Mouse (Mus musculus) activated CD4-positive, CD25-positive, alpha-beta regulatory T cell, adult 4 months (primary cell): ENCODE measurements around the gene Gm13275. TPM values are rescaled to one million over a fixed set of nuclear protein-coding genes. Genes with fewer than 3 reads are reported as not detected.
"Not testable (repeated sequence)": the region's sequence is repeated elsewhere in the genome, so short reads cannot be mapped to it uniquely, and the experiment has no call there.

Experiments used
- ATAC-seq: one replicate; pipeline ENCODE4 v1.8.0; 2017
- polyA plus RNA-seq, 2 experiments: library from polyadenylated mRNA; unstranded; fragments of 100-300 nt; shearing (Covaris generic); gene quantifications; one replicate each; pipeline ENCODE4 v1.2.1; 2017

Gene Gm13275
- polyA plus RNA-seq, 2 experiments from 2014 or later = not detected

DNA sequence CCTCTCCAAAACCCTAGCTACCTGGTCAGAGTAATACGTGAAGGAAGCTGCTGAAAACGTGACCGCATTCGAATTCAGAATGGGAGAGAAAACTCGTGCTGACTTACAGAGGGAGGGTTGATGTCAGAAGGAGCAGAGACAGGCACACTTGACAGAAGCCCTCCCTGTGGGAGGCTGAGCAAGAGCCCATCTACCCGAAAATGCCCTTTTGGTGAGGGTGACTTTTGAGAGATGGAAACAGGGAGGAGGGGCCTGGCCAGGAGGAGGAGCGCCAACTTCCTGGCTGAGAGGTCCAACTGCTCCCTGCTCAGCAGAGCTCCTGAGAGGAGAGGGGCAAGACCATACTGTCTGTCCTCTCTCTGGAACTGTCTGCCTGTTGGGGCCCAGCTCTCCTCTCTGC, 5.1 kb downstream of the Gm13275 start, which contains the start of gene Gm13285:
Gene Gm13285, plus strand, starts transcription at position 301 of the 400 bp plus-strand sequence.
- ATAC-seq = not testable (repeated sequence)

DNA sequence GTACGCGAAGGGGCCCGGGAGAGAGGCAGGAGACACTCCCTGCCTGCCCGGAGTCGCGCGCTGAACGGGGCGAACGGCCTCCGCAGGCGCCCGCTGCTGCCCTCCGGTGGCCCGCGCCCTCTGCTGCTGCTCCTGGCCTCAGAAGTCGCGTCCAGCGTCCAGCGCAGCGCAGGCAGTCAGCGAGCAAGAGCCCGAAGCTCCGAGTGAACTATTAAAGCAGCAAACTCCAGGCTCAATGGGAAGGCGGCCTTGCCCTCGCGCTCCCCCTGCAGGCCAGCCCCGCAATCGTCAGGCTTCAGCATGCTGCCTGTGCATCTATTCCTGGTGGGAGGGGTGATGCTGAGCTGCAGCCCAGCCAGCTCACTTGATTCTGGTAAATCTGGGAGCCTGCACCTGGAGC, 8.7 kb downstream of the Gm13275 start, which contains the start of gene Gm13287:
Gene Gm13287, plus strand, starts transcription at position 301 of the 400 bp plus-strand sequence.
- not testable (repeated sequence) for ATAC-seq

- not testable (repeated sequence) for ATAC-seq
These were observed 10.9 kb downstream of the Gm13275 start, which contains the start of gene Gm13288 for GRCm38 (mm10) chr4:88805231-88805630. Gm13288 (plus strand) TSS chr4:88805531.

DNA sequence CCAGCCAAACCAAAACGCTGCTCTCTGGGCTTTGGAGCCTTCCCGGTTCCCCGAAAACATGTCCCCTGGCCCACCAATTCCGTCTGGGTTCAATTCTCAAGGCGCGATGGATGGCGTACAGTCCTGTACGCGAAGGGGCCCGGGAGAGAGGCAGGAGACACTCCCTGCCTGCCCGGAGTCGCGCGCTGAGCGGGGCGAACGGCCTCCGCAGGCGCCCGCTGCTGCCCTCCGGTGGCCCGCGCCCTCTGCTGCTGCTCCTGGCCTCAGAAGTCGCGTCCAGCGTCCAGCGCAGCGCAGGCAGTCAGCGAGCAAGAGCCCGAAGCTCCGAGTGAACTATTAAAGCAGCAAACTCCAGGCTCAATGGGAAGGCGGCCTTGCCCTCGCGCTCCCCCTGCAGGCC, 11.5 kb downstream of the Gm13275 start:
- ATAC-seq = not testable (repeated sequence)

DNA sequence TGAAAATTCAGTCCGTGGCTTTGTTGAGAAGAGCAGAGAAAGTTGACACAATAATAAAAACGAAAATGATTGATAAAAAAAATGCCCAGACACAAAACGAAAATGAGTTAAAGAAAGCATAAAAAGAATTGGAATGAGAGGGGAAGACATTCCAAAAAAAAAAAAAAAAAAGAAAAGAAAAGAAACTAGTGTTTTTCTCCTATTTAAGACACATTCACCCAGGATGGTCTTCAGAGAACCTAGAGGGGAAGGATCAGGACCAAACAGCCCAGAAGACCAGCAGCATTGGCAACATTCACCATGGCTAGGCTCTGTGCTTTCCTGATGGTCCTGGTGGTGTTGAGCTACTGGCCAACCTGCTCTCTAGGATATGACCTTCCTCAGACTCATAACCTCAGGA, 21.6 kb downstream of the Gm13275 start, which contains the start of gene Ifna7:
Gene Ifna7, plus strand, starts transcription at position 301 of the 400 bp plus-strand sequence.
- no peak for ATAC-seq

DNA sequence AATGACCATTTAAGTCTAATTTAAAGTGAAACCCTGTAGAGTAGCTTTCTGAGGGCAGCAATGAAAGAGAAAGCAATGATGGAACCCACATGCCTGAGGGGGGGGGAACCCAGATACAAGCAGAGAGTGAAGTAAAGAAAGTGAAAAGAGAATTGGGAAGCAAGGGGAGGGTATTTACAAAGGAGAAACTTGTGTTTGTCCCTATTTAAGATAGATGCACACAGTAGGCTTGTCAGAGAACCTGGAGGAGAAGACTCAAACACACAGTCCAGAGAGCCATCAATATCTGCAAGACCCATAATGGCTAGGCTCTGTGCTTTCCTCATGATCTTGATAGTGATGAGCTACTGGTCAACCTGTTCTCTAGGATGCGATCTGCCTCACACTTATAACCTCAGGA, 25.4 kb downstream of the Gm13275 start, which contains the start of gene Ifna11:
Gene Ifna11, plus strand, starts transcription at position 301 of the 400 bp plus-strand sequence.
- ATAC-seq = no peak

DNA sequence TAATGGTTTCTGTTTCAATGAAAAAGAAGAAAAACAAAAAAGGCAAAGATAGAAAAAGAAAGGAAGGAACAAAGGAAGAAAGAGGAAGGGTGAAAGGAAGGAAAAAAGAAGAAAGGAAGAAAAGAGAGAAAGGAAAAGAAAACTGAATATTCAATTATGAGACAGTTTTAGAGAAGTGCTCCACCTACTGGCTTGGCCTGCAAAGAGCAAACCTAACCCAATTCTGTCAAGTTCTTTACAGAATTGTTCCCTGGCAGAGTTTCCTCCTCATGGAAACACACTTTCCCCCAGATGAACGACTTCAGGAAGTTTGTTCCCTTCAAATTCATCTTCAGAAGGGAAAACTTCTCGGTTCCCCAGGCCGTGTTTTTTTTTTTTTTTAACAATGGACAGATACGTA, 28.7 kb downstream of the Gm13275 start:
- no peak for ATAC-seq

DNA sequence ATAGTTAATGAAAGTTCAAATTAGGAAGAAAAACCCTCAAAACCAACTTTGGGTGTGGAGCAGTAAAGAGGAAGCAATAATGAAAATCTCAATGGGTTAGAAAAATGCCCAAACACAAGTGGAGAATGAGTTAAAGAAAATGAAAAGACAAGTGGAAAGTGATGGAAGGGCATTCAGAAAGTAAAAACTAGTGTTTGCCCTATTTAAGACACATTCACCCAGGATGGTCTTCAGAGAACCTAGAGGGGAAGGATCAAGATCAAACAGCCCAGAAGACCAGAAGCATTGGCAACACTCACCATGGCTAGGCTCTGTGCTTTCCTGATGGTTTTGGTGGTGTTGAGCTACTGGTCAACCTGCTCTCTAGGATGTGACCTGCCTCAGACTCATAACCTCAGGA, 32.8 kb downstream of the Gm13275 start, which contains the start of gene Ifna6:
Gene Ifna6, plus strand, starts transcription at position 301 of the 400 bp plus-strand sequence.
- not testable (repeated sequence) for ATAC-seq

DNA sequence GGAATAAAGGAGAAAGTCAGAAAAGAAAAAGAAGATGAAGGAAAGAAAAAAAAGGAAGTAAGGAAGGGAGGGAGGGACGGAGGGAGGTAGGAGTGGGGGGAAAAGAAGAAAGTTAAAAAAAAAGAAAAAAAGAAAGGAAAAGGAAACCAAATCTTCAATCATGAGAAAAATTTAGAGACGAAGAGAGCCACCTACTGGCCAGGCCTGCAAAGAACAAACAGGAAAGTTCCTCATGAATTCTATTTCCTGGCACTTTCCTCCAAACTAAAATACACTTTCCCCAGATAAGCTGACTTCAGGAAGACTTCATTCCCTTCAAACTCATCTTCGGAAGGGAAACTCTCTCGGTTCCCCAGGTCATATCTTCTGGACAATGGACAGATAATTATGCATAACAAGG, 36.2 kb downstream of the Gm13275 start:
- peak; percentile 46 for ATAC-seq

DNA sequence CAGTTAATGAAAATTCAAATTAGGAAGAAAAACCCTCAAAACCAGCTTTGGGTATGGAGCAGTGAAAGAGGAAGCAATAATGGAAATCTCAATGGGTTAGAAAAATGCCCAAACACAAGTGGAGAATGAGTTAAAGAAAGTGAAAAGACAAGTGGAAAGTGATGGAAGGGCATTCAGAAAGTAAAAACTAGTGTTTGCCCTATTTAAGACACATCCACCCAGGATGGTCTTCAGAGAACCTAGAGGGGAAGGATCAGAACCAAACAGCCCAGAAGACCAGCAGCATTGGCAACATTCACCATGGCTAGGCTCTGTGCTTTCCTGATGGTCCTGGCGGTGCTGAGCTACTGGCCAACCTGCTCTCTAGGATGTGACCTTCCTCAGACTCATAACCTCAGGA, 40.9 kb downstream of the Gm13275 start, which contains the start of gene Ifna5:
Gene Ifna5, plus strand, starts transcription at position 301 of the 400 bp plus-strand sequence.
- not testable (repeated sequence) for ATAC-seq

- no peak for ATAC-seq
These were observed 44.5 kb downstream of the Gm13275 start for GRCm38 (mm10) chr4:88838828-88839227.

GRCm38 (mm10) chr4:88840058-88840457, 45.8 kb downstream of the Gm13275 start:
- ATAC-seq = no peak

DNA sequence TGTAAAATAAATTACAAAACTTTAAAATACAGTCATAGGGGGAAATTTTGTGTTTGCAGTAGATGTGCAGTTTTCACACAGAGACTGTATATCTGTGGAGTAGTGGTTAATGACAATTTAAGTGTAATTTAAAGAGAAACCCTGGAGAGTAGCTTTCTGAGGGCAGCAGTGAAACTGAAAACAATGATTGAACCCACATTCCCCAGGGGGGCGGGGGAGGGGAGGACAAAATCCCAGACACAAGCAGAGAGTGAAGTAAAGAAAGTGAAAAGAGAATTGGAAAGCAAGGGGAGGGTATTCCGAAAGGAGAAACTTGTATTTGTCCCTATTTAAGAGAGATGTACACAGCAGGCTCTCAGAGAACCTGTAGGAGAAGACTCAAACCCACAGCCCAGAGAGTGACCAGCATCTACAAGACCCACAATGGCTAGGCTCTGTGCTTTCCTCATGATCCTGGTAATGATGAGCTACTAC, 47.2 kb downstream of the Gm13275 start, which contains the start of gene Ifna4:
Gene Ifna4, plus strand, starts transcription at position 424 of the 474 bp plus-strand sequence.
- no peak for ATAC-seq

Other genes with a start within 250 kb of the Gm13275 start
- gene Ifna15, start 236.2 kb upstream of the Gm13275 start, polyA plus RNA-seq = not detected
- gene Ifna14, start 222.7 kb upstream of the Gm13275 start, polyA plus RNA-seq = not detected
- gene Ifna9, start 202.1 kb upstream of the Gm13275 start, polyA plus RNA-seq = not detected
- not detected for gene Ifna12, start 191.1 kb upstream of the Gm13275 start, polyA plus RNA-seq
- gene C87499, start 160.1 kb upstream of the Gm13275 start, polyA plus RNA-seq = not detected
- not detected for gene Ifna13, start 150.0 kb upstream of the Gm13275 start, polyA plus RNA-seq
- gene Ifna16, start 117.6 kb upstream of the Gm13275 start, polyA plus RNA-seq = not detected
- gene Ifna2, start 110.6 kb upstream of the Gm13275 start, polyA plus RNA-seq = not detected
- gene Ifnab, start 103.1 kb upstream of the Gm13275 start, polyA plus RNA-seq = not detected
- gene Gm26566, start 72.7 kb upstream of the Gm13275 start, polyA plus RNA-seq = not detected
- 10 to 100 TPM; 31.9 to 33.2 TPM for gene Klhl9, start 72.0 kb upstream of the Gm13275 start, polyA plus RNA-seq
- not detected for gene Gm13271, start 39.6 kb upstream of the Gm13275 start, polyA plus RNA-seq
- gene Gm13283, start 34.4 kb upstream of the Gm13275 start, polyA plus RNA-seq = under 1 TPM in 1 of 2 experiments, not detected in 1; 0.37 TPM
- gene Gm13290, start 20.7 kb upstream of the Gm13275 start, polyA plus RNA-seq = not detected
- not detected for gene Gm13289, start 17.6 kb upstream of the Gm13275 start, polyA plus RNA-seq
- not detected for gene Gm13272, start 14.6 kb upstream of the Gm13275 start, polyA plus RNA-seq
- not detected for gene Ifnz, start 12.4 kb upstream of the Gm13275 start, polyA plus RNA-seq
- not detected for gene Gm13276, start 8.8 kb upstream of the Gm13275 start, polyA plus RNA-seq
- not detected for gene Gm13277, start 5.9 kb upstream of the Gm13275 start, polyA plus RNA-seq
- gene Gm13278, start 2.9 kb upstream of the Gm13275 start, polyA plus RNA-seq = not detected
- gene Gm13279, start 2.9 kb downstream of the Gm13275 start, polyA plus RNA-seq = not detected
- under 1 TPM in 1 of 2 experiments, not detected in 1; 0.38 TPM for gene Gm13285, start 5.2 kb downstream of the Gm13275 start, polyA plus RNA-seq
- gene Gm13287, start 8.8 kb downstream of the Gm13275 start, polyA plus RNA-seq = not detected
- gene Gm13288, start 11.0 kb downstream of the Gm13275 start, polyA plus RNA-seq = not detected
- gene Ifna7, start 21.7 kb downstream of the Gm13275 start, polyA plus RNA-seq = not detected
- gene Ifna11, start 25.5 kb downstream of the Gm13275 start, polyA plus RNA-seq = not detected
- not detected for gene Ifna6, start 32.9 kb downstream of the Gm13275 start, polyA plus RNA-seq
- not detected for gene Ifna5, start 41.0 kb downstream of the Gm13275 start, polyA plus RNA-seq
- gene Ifna4, start 47.4 kb downstream of the Gm13275 start, polyA plus RNA-seq = not detected
- gene Ifna1, start 55.6 kb downstream of the Gm13275 start, polyA plus RNA-seq = not detected
- gene Ifne, start 85.7 kb downstream of the Gm13275 start, polyA plus RNA-seq = not detected